Mouse (Mus musculus): Measurements from ENCODE around the gene Nsl1.

- peak; percentile 12; the same call in 1 of the 2 replicates for TF ChIP-seq CTCF (IDR thresholded peaks at IDR 0.05; ENCODE audit: control insufficient read depth, insufficient read depth, insufficient replicate concordance, low read depth, low read length)
- TF ChIP-seq POLR2A (IDR thresholded peaks at IDR 0.05; ENCODE audit: control insufficient read depth, low read depth, low read length): no peak
Observed at GRCm38 (mm10) chr1:191075199-191075883, 12.5 kb downstream of the Nsl1 start.
